Mouse (Mus musculus) gastrocnemius, adult 8-10 months (tissue): ENCODE results near the gene Snx14. TPM values are rescaled to one million over a fixed set of nuclear protein-coding genes. Genes with fewer than 3 reads are reported as not detected.
A peak's percentile ranks its signal among the peaks of the same experiment; 100 is the strongest.

ENCODE experiments used
- DNase-seq, 2 experiments: peaks; one replicate each; pipeline ENCODE4 v3.0.0; 2022; ENCODE audit warnings: low spot score in 2 of 2
- total RNA-seq, 4 experiments: library from RNA; stranded (reverse); gene quantifications; 2 replicates each; pipeline ENCODE4 v1.2.4; 2022

The Snx14 gene
- total RNA-seq, 4 experiments from 2014 or later, result 11.6 to 15.4 (median 13.9) TPM

GRCm38 (mm10) chr9:88388826-88389225, 49.9 kb downstream of the Snx14 start:
- no peak for DNase-seq

GRCm38 (mm10) chr9:88380542-88380941, 58.2 kb downstream of the Snx14 start:
- DNase-seq, result no peak

- no peak for DNase-seq
Observed at GRCm38 (mm10) chr9:88380076-88380475, 58.7 kb downstream of the Snx14 start.

GRCm38 (mm10) chr9:88379057-88379456, 59.7 kb downstream of the Snx14 start:
- DNase-seq, result no peak

GRCm38 (mm10) chr9:88377483-88377882, 61.3 kb downstream of the Snx14 start:
- DNase-seq, result no peak

- no peak for DNase-seq
Observed at GRCm38 (mm10) chr9:88373001-88373400, 65.8 kb downstream of the Snx14 start.

GRCm38 (mm10) chr9:88371201-88371600, 67.6 kb downstream of the Snx14 start:
- DNase-seq, result peak; percentile 16 to 40

- no peak for DNase-seq
Observed at GRCm38 (mm10) chr9:88369666-88370065, 69.1 kb downstream of the Snx14 start.

GRCm38 (mm10) chr9:88368476-88368875, 70.3 kb downstream of the Snx14 start:
- DNase-seq, result no peak

- no peak for DNase-seq
Observed at GRCm38 (mm10) chr9:88367751-88368150, 71.0 kb downstream of the Snx14 start.

GRCm38 (mm10) chr9:88367322-88367721, 71.4 kb downstream of the Snx14 start:
- DNase-seq, result no peak

- DNase-seq, result no peak
Observed at GRCm38 (mm10) chr9:88366819-88367218, 71.9 kb downstream of the Snx14 start.

GRCm38 (mm10) chr9:88366308-88366707, 72.5 kb downstream of the Snx14 start:
- no peak for DNase-seq

- no peak for DNase-seq
Observed at GRCm38 (mm10) chr9:88363102-88363501, 75.7 kb downstream of the Snx14 start.

GRCm38 (mm10) chr9:88362055-88362850, 76.5 kb downstream of the Snx14 start:
- no peak for DNase-seq

- DNase-seq, result no peak
Observed at GRCm38 (mm10) chr9:88361211-88361909, 77.4 kb downstream of the Snx14 start.

- no peak for DNase-seq
Observed at GRCm38 (mm10) chr9:88359140-88359539, 79.6 kb downstream of the Snx14 start.

GRCm38 (mm10) chr9:88357173-88357572, 81.6 kb downstream of the Snx14 start:
- no peak for DNase-seq

GRCm38 (mm10) chr9:88353459-88353858, 85.3 kb downstream of the Snx14 start:
- no peak for DNase-seq

GRCm38 (mm10) chr9:88352741-88353140, 86.0 kb downstream of the Snx14 start:
- DNase-seq, result no peak

- no peak for DNase-seq
Observed at GRCm38 (mm10) chr9:88351163-88351562, 87.6 kb downstream of the Snx14 start.

- DNase-seq, result no peak
Observed at GRCm38 (mm10) chr9:88350317-88350716, 88.4 kb downstream of the Snx14 start.

GRCm38 (mm10) chr9:88348623-88349022, 90.1 kb downstream of the Snx14 start:
- no peak for DNase-seq
